In the genomic region with DNA sequence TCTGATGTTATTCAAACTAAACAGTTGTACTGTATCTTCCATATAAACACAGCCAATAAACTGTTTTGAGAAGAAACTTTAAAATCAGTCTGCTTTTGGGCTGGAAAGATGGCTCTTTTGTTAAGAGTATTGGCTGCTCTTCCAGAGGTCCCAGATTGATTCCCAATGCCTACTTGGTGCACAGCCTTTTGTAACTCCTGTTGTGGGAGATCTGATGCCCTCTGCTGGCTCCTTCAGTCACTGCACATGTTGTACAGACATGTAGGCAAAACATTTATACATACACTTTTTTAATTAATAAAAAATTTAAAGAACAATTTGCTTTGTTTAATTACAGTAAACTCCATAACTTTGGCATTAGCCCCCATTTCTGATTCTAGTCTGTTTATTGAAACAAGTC, we compare ENCODE assay signal across 10 mouse cellular contexts.
DNase-seq lines count a peak whose midpoint lies in the region; TF ChIP-seq lines count a peak whose summit lies in the region.
"Had no signal": no experiment of that assay in that cellular context is flagged by ENCODE, and none has a peak within 500 bp of the region (broad histone marks: within the 10 kb centered on the region; RNA-seq: fewer than 3 reads in every experiment).

No protein-coding gene starts in this region.

- peaks cover 39% of the 10 kb centered on the region for H3K36me3 ChIP-seq in C2C12 (ENCODE audit: control insufficient read depth, insufficient read depth)
- 0 out of 2 replicates have a peak, but pooled peaks cover 1% of the 10 kb centered on the region for H3K36me3 ChIP-seq in spleen, adult 2 months (ENCODE audit: control insufficient read depth, insufficient read depth, low read length)

- no peak overlapping the region for H3K4me3 ChIP-seq in C2C12 (ENCODE audit: insufficient read depth, poor library complexity, severe bottlenecking)
- no peak overlapping the region for H3K4me3 ChIP-seq in lung, adult 2 months (replicated peaks; ENCODE audit: extremely low read depth, low read depth, low read length)
- H3K4me3 ChIP-seq in spleen, adult 2 months (ENCODE audit: extremely low read depth, insufficient read depth, insufficient read length), result no peak overlapping the region
- H3K4me3 ChIP-seq: embryonic facial prominence, embryonic 15.5 days had no signal

- no peaks in the 10 kb centered on the region for H3K79me2 ChIP-seq in C2C12 (ENCODE audit: control insufficient read depth, insufficient read depth)

- H3K4me1 ChIP-seq in lung, adult 2 months (ENCODE audit: control insufficient read depth, insufficient read depth, low read length), result no peaks in the 10 kb centered on the region
- no peaks in the 10 kb centered on the region for H3K4me1 ChIP-seq in spleen, adult 2 months (ENCODE audit: control insufficient read depth, insufficient read depth, insufficient read length)
- H3K4me1 ChIP-seq: embryonic facial prominence, embryonic 15.5 days had no signal

- peak; percentile 42 for DNase-seq in heart, adult 8-10 months (ENCODE audit: low spot score)
- DNase-seq in heart, postnatal 25 days (ENCODE audit: low spot score), result no peak
- peak; percentile 30 for DNase-seq in adrenal gland, adult 8-10 months
- peak; percentile 65 for DNase-seq in embryo, embryonic 11 days
- peak; percentile 64 for DNase-seq in kidney, adult 9 months
- DNase-seq in lung, adult 2 months, result peak; percentile 33
- peak; percentile 15 to 51 for DNase-seq in spleen, adult 2 months (ENCODE audit: low read depth in 1 of 2, low spot score in 2 of 2)

- H3K79me3 ChIP-seq in C2C12 (ENCODE audit: low read depth), result no peaks in the 10 kb centered on the region

- intact Hi-C loops in heart, postnatal 25 days (cut with DNase I), result loop anchor here (2.0 kb wide), 1 partner anchor 63 kb away; no protein-coding TSS in a partner anchor

- no peak overlapping the region for H3ac ChIP-seq in C2C12 (ENCODE audit: control insufficient read depth, insufficient read length, low read depth)

- H3K27ac ChIP-seq in spleen, adult 2 months (ENCODE audit: insufficient read depth, low read length), result no peak overlapping the region
- H3K27ac ChIP-seq: embryonic facial prominence, embryonic 15.5 days; macrophage had no signal

- TF ChIP-seq CTCF in C2C12 (IDR thresholded peaks at IDR 0.05; ENCODE audit: control insufficient read depth, insufficient read depth, insufficient read length), result peak; percentile 7
- peak; percentile 45; the same call in 1 of the 2 replicates for TF ChIP-seq CTCF in lung, adult 2 months (IDR thresholded peaks at IDR 0.05; ENCODE audit: insufficient read depth, low read length)
- TF ChIP-seq CTCF in spleen, adult 2 months (IDR thresholded peaks at IDR 0.05; ENCODE audit: extremely low read depth, insufficient read depth, insufficient read length, insufficient replicate concordance), result peak; percentile 36; the same call in 1 of the 2 replicates

- TF ChIP-seq POLR2A in lung, adult 2 months (IDR thresholded peaks at IDR 0.05; ENCODE audit: borderline replicate concordance, extremely low read depth, low read depth, low read length), result no peak
- TF ChIP-seq POLR2A in spleen, adult 2 months (IDR thresholded peaks at IDR 0.05; ENCODE audit: low read depth, low read length), result no peak

- H3K27me3 ChIP-seq in C2C12 (ENCODE audit: control insufficient read depth, insufficient read depth, insufficient read length), result no peaks in the 10 kb centered on the region
- no peaks in the 10 kb centered on the region for H3K27me3 ChIP-seq in spleen, adult 2 months (ENCODE audit: control insufficient read depth, insufficient read depth, low read length)
- H3K27me3 ChIP-seq: embryonic facial prominence, embryonic 15.5 days had no signal

TF ChIP-seq in C2C12, 6 proteins besides CTCF, POLR2A, EP300 and RAD21:
- no peak for TF ChIP-seq MAX (IDR thresholded peaks at IDR 0.05)
